Mouse (Mus musculus) effector memory CD4-positive, alpha-beta T cell, adult 5 months (primary cell): ENCODE results near the gene Mcpt8. TPM values are rescaled to one million over a fixed set of nuclear protein-coding genes. Genes with fewer than 3 reads are reported as not detected.

Source experiments
- polyA plus RNA-seq: library from polyadenylated mRNA; unstranded; fragments of 100-300 nt; shearing (Covaris generic); gene quantifications from one replicate; pipeline ENCODE4 v1.2.1, GENCODE M21; 2017

Gene Mcpt8
- polyA plus RNA-seq: not detected

DNA sequence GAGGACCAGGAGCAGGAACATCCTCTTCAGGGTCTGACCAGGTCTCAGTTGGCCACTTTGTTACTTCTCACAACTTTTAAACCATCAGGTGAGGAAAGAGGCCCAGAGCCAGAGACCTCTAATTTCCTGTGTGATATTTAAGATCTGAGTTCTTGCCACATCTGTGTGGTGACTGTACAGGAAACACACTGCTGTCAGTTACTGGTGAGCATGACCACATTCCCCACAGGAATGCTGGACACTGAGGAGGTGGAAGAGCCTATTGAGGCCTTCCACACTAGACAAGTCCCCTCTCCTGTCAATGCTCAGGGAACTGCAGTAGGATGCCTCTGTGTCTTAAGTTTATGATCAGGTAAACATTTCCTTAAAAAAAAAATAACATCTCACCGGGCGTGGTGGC is at the start of gene Mcpt8:
Gene Mcpt8 (minus strand): TSS at position 107 of the 400 bp plus-strand sequence.

GRCm38 (mm10) chr14:56132508-56132907 is 47.4 kb upstream of the Mcpt8 start, which contains the start of gene Gzmd:
Gene Gzmd (minus strand): TSS chr14:56132608.

DNA sequence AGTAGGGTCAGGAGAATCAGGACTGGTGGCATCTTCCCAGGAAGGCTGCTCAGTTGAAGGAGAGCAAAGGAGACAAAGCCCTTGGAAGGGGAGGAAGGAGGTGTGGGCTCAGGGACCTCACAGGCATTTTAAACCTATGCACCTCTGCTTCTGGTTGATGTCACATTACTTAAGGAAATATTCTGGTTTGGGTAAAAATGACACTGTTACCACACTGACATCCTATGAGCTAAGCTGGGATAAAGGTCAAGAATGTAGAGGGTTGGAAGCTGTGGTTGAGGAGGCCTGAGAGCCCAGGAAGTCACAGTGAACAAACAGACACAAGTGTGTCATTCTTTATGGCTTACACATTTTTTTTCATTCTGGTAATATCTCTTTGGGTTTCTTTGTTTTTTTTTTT is 35.5 kb upstream of the Mcpt8 start, which contains the start of gene Gzme:
Gene Gzme (minus strand): TSS at position 101 of the 400 bp plus-strand sequence.

DNA sequence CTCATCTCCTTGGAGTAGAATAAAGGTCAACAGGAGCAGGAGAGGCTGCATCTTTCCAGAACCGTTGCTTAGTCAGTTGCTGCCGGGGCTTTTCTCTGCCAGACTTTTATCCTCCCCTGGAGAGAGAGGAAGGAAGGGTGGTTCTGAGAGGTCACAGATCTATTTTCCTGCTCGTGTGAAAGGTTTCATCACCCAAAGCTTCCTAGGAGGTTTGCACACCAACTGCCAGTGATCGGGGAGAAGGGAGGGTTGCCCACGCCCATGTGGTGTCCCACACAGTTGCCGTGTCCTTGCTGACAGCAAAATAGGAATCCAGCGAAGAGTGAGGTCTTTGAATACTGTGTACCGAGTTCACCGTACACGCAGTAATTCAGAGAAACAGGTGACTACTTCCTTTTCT is 17.3 kb upstream of the Mcpt8 start, which contains the start of gene Ctsg:
Gene Ctsg (minus strand): TSS at position 189 of the 400 bp plus-strand sequence.

GRCm38 (mm10) chr14:56062213-56062612 is 22.9 kb downstream of the Mcpt8 start, which contains the start of gene Mcpt4:
Gene Mcpt4 (minus strand): TSS chr14:56062313.

GRCm38 (mm10) chr14:56041792-56042191 is 43.3 kb downstream of the Mcpt8 start, which contains the start of gene Mcpt2:
Gene Mcpt2 (plus strand): TSS chr14:56042041.

Other genes with a start within 250 kb of the Mcpt8 start
- gene Nynrin, start 231.3 kb downstream of the Mcpt8 start, polyA plus RNA-seq: not detected
- gene Cbln3, start 200.9 kb downstream of the Mcpt8 start, polyA plus RNA-seq: 0.10 TPM
- 89.2 TPM for gene Khnyn, start 200.3 kb downstream of the Mcpt8 start, polyA plus RNA-seq
- 29.4 TPM for gene Sdr39u1, start 185.0 kb downstream of the Mcpt8 start, polyA plus RNA-seq
- gene Cma1, start 140.6 kb downstream of the Mcpt8 start, polyA plus RNA-seq: not detected
- gene Cma2, start 134.3 kb downstream of the Mcpt8 start, polyA plus RNA-seq: not detected
- not detected for gene Mcpt1, start 67.3 kb downstream of the Mcpt8 start, polyA plus RNA-seq
- gene Mcpt9, start 54.8 kb downstream of the Mcpt8 start, polyA plus RNA-seq: not detected
- gene Mcpt2, start 43.2 kb downstream of the Mcpt8 start, polyA plus RNA-seq: not detected
- gene Mcpt4, start 23.0 kb downstream of the Mcpt8 start, polyA plus RNA-seq: not detected
- gene Ctsg, start 17.3 kb upstream of the Mcpt8 start, polyA plus RNA-seq: not detected
- gene Gzme, start 35.4 kb upstream of the Mcpt8 start, polyA plus RNA-seq: not detected
- gene Gzmd, start 47.3 kb upstream of the Mcpt8 start, polyA plus RNA-seq: not detected
- gene Gzmg, start 74.3 kb upstream of the Mcpt8 start, polyA plus RNA-seq: not detected
- gene Gzmn, start 89.3 kb upstream of the Mcpt8 start, polyA plus RNA-seq: not detected
- gene Gzmf, start 126.1 kb upstream of the Mcpt8 start, polyA plus RNA-seq: not detected
- gene Gzmc, start 149.4 kb upstream of the Mcpt8 start, polyA plus RNA-seq: 1.1 TPM
- gene Gzmb, start 177.0 kb upstream of the Mcpt8 start, polyA plus RNA-seq: 14.5 TPM